Mouse (Mus musculus): Measurements from ENCODE around the gene Wdr63.
"Not testable (repeated sequence)": the region's sequence is repeated elsewhere in the genome, so short reads cannot be mapped to it uniquely, and the experiment has no call there.

Gene Wdr63

DNA sequence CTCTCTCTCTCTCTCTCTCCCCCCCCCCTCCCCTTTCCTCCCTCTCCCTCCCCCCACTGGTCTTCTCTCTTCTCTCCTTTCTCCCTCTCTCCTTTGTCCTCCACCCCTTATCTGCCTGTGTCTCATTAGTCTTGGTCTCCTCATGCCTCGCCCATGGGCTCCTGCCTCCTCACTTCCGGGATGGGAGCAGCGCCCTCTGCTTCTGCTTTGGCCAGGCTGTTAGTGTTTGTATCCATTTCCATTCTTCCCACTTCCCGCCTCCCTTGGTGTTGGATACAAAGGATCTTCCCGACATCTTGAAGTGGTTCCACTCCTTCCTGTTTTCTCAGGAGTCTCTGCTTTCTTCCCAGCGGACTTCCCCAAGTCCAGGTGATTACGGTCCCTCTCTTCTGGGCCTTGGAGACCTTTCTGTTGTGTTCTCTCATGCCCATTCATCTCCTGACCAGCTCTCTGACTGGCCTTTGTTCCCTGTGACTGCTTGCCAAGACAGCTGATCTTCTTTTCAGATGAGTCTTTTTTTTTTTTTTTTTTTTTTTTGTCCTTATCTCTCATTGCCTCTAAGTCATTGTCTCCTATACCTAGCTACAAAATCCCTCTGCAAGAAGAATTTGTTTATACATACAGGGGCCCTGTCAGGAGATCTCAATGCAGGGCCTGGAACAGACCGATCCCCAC, 96.2 kb downstream of the Wdr63 start:
- no peak for DNase-seq (ENCODE audit: extremely low spot score)

DNA sequence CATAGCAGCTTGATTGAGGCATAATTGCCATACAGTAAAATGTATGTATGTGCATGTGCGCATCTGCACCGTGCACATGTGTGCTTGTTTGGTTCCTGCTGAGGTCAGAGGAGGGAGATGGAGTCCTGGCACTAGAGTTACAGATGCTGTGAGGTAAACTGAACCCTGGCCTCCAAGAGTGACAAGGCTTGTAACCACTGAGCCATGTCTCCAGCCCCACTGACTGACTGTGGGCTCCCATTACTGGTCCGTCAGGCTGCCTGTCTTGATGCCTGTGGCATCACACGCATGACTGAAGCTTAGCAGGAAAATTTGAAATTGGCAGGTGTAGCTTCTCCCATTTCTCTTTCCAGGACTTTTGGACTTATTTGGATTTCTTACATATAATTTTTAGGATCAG, 97.2 kb downstream of the Wdr63 start:
- DNase-seq (ENCODE audit: extremely low spot score) = no peak

DNA sequence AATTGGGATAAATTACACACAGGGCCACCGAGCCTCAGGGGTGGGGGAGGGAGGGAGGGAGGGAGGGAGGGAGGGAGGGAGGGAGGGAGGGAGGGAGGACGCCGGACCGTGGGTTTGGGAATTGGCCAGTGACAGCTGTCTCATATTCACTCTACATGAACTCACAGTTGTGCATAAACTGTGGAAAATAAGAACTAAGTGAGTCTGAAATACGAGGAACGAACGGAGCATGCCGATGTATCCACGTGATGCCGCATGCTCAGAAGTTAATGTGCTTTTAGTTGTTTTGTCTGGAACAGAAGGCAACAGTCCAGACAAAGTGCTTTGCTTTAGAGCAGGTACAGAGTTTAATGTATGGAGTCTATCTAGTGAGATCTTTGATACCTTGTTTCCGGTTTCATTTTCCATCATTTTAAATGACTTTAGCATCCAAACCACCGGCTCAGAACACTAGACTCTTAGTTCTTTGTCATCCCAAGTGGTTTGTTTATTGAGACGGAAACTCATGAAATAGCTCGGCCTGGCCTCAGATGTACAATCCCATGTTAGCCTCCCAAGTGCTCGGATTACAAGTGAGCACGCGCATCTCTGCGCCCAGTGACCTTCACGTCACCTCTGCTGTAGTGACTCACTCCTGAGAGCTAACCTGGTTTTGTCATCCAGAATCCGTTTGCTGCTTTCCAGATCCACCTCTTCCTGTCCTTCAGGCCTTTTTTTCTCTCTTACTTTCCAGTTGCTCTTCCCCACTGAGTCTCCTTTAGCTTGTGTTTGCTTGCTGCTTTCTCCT, 97.9 kb downstream of the Wdr63 start:
- DNase-seq (ENCODE audit: extremely low spot score) = no peak

DNA sequence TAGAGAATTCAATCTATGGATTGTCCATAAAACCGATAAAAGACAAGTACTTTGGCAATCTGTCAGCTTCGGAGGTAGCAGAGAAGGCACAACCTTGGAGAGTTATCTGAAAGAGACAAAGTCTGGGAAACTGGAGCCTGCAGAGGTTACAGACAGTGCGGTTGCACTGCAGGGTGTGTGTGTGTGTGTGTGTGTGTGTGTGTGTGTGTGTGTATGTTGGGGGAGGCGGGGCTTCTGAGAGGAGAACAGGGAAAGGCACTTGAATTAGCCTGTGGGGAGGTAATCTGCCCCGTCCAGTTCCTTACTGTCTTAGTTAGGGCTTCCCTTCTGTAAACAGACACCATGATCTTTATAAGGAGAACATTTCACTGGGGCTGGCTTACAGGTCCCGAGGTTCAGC, 100.1 kb downstream of the Wdr63 start:
- DNase-seq (ENCODE audit: extremely low spot score) = no peak

DNA sequence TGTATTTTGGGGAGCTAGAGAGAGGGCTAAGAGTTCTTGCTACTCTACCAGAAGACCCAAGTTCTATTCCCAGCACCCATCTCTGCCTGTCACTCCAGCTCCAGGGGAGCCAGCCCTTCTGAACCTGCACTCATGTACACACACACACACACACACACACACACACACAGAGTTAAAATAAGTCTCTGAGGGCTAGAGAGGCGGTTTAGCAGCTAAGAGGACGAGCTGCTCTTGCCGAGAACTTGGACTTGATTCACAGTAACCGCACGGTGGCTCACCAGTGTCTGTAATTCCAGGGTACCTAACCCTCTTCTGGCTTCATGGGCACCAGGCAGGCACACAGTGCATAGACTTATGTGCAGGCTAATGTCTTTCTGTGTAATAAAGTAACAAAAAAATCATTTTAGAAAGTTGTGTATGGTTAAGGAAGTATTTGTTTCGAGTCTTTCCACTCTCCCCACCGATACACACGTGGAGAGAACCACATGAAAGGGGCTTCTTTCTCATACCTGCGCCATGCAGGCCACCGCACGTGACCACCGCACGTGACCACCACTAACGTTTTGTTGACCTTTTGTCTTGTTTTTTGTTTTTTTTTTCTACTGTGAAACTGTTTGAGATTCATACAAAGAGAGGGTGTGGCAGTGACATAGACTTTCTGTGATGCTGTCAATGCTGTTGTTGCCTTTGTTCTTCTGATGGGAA, 103.4 kb downstream of the Wdr63 start:
- no peak for DNase-seq (ENCODE audit: extremely low spot score)

DNA sequence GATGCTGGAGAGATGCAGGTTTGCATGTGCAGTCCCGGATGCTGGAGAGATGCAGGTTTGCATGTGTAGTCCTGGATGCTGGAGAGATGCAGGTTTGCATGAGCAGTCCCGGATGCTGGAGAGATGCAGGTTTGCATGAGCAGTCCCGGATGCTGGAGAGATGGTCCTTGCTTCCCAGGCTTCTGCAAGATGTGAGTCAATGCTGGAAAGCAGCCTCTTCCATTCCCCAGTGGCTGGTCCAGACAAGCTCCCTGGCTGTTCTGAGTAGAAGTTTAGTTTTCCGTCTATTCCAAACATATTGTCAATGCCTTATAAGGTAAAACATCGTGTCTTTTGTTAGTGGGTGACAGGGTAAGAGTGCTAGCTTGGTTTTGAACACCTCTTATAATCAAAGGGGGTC, 111.4 kb downstream of the Wdr63 start:
- not testable (repeated sequence) for DNase-seq (ENCODE audit: extremely low spot score)

DNA sequence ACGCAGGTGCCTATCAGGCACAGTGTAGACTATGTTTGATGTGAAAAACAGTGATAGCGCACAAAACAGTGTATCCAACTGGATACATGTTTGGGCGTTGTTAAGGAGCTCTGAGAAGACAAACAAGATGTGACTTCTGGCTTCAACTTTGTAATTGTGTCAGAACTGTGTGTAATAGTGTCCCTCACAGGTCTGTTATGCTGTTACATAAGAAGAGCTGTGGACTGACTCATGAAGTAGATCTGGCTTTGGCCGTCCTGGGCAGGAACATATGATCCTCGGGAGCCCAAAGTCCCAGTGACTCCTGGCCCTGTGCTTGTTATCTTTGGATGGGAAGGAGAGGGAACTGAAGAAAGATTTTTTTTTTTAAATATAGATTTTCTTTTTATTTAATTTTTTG, 112.4 kb downstream of the Wdr63 start:
- no peak for DNase-seq (ENCODE audit: extremely low spot score)

DNA sequence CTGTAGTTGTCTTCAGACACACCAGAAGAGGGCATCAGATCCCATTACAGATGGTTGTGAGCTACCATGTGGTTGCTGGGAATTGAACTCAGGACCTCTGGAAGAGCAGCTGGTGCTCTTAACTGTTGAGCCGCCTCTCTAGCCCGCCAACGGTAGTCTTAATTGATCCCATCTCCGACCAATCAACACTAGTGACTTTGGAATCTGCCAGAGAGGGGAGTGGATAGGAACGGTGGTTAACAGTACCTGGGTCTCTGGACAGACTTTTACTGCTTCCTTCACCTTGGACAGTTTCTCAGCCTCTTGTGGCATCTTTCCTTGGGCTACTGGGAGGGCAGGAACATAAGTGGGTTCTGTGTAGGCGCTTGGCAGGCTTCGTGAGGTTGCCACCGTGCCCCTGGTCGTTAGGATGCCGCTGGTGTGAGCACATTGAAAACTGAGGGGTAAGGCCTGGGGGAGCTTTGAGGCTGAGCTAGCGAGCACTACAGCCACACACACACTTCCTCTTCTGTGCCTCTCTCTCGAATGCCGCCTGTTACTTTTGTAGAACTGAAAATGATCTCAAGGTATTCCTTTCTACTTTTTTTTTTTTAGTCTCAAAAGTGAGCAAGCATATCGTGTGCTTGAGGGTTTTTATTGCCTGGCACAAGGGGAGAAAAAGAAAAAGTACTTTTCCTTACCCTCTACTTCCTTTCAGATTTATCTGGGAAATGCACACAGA, 114.3 kb downstream of the Wdr63 start:
- DNase-seq (ENCODE audit: extremely low spot score) = no peak

DNA sequence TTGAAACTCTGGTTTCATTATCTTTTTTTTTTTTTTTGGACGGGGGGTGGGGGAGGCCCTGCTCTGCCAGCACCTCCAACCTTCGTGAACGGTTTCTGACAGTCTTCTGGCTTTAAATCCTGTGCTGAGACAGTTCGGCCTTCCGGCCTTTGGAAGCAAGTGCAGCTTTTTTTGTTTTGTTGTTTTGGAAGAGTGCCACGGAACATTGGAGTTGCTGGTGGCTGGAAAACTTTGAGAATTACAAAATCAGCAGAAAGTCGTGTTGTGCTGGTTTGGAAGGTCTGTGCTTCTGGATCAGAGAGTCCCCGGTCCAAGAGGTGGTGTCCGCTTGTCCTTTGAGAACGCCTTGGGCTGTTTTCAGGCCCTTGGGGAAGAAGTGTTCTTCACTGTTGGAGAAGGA, 115.1 kb downstream of the Wdr63 start:
- no peak for DNase-seq (ENCODE audit: extremely low spot score)

DNA sequence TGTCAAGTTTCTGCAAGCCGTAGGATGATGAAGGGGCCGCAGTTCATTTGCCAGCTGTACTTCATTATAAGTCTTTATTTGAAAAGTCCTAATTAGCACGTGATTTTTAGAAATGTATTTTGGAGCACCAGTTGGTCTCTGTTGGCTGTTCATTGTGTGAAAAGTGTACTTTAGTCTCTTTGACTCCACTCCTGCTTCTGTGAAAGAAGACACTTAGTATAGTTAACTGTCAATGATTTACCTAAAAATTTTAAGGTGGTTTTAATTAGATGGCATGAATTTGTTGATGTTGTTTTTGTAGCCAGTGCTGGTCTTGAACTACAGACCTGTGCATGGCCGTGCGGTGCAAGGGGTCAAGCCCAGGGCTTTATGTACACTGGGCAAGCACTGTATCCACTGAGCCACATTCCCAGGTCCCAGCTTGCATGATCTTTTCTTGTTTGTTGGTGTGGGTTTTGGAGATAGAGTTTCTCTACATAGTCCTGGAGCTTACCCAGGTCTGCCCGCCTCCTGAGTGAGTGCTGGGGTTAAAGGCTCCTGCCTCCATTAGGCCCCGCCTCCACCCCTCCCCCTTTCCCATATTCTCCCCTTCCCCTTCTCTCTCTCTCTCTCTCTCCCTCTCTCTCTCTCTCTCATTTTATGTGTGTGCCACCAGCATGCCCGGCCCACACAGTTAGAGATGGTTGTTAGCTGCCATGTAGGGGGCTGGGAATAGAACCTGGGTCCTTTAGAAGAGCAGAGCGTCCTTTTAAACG, 115.8 kb downstream of the Wdr63 start:
- DNase-seq (ENCODE audit: extremely low spot score) = no peak

DNA sequence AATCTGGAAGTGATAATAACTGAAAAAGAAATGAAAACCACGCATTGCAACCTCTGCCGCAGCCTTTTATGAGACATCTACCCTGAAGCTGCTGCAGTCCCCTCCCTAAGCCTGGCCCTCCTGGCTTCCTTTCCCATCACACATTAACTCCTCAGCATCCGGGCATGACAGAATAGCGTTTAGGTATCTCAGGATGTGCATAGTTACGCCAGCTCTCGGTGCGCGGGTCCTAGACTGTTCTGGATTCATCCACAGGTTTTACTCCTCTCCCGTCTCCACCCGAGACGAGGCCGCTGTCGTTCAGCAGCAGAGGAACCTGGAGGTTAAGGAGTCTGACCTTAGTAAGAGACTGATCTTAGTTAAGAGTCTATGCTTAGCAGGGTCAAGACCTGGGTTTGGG, 116.8 kb downstream of the Wdr63 start:
- no peak for DNase-seq (ENCODE audit: extremely low spot score)
